Mouse (Mus musculus) CD4-positive naive resting alpha-beta T cell, adult 76 days (primary cell): Measurements from ENCODE around the gene Il17re. TPM values are rescaled to one million over a fixed set of nuclear protein-coding genes. Genes with fewer than 3 reads are reported as not detected.

ENCODE experiments used
- total RNA-seq: library from RNA; stranded (reverse); gene quantifications from one replicate; pipeline ENCODE4 v1.2.4, GENCODE M21; 2023

Il17re gene
- 0.79 TPM for total RNA-seq

GRCm38 (mm10) chr6:113457952-113458534 lies at the start of gene Il17re:
Gene Il17re (plus strand): TSS chr6:113458484.

DNA sequence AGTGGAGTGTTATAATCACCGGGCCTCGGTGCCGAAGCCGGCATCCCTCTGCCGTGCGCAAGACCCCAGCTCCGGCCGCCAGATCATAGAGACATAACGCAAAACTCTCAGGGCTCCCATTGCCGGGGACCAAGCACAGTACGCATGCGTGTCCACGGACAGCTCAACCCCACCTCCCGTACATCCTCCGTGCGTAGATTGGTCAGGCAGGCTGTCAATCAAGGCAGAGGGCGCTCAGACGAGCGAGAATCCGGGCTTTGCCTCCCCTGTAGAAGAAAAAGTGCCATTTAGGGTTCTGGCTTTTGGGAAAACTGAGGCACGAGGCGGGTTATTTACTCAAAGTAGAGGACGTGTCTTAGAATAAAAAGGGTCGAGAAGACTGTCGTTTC lies 39.1 kb upstream of the Il17re start, which contains the start of gene Rpusd3:
Gene Rpusd3 (minus strand): TSS at position 142 of the 389 bp plus-strand sequence.

DNA sequence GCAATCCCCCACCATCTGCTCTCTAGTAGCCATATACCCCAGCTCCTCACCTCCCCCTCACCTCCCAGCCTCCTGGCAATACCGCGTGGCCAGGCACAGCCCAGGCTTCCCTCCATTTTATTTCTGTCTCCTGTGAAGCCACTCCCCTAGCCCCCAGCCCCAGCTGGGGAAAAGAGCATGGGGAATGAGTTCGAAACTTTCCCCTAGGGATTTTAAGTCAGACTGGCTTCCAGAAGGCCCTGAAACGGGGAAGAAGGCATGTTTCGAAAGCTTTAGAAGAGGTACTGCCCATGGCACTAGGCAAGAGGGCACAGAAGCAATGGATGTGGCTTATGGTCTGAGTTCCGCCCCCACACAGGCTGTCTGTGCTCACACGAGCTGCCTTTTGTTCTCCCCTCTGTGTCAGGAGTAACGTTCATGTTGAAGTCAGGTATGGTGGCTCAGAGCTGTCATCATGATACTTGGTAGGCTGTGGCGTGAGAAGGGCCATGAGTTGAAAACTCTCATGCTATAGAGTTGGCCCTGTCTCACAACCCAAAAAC lies 22.5 kb upstream of the Il17re start, which contains the start of gene Cidec:
Gene Cidec (minus strand): TSS at position 97 of the 542 bp plus-strand sequence.

GRCm38 (mm10) chr6:113442442-113443090 lies 15.7 kb upstream of the Il17re start, which contains the start of gene Jagn1:
Gene Jagn1 (plus strand): TSS chr6:113442569.

DNA sequence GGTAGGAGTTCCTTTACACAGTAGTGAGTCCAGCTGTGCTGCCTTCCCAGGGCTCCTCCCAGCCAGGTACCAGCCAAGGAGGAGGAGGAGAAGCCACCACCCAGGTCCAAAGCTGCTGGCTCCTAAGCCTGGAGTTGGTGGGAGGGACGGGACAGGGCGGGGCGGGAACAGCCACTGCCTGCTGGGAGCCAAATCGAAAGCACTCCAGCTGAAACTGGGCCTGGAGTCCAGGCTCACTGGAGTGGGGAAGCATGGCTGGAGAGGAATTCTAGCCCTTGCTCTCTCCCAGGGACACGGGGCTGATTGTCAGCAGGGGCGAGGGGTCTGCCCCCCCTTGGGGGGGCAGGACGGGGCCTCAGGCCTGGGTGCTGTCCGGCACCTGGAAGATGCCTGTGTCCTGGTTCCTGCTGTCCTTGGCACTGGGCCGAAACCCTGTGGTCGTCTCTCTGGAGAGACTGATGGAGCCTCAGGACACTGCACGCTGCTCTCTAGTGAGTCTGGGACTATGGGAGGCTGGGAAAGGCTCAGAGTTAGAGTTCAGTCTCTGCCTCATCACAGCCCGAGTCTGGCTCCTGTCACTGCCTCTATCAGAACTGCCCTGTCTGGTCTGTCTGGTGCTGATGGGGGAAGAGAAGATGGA lies 13.1 kb downstream of the Il17re start, which contains the start of gene Il17rc:
Gene Il17rc (plus strand): TSS at position 131 of the 640 bp plus-strand sequence.

GRCm38 (mm10) chr6:113483100-113483615 lies 24.9 kb downstream of the Il17re start, which contains the start of gene Creld1:
Gene Creld1 (plus strand): TSS chr6:113483297.

GRCm38 (mm10) chr6:113501388-113502084 lies 43.3 kb downstream of the Il17re start, which contains the start of gene Prrt3:
Gene Prrt3 (minus strand): TSS chr6:113501931.

Other genes with a start within 250 kb of the Il17re start
- gene Mtmr14, start 220.6 kb upstream of the Il17re start, total RNA-seq = 42.4 TPM
- gene Cpne9, start 176.2 kb upstream of the Il17re start, total RNA-seq = 1.3 TPM
- 79.0 TPM for gene Brpf1, start 151.3 kb upstream of the Il17re start, total RNA-seq
- 10.7 TPM for gene Ogg1, start 131.5 kb upstream of the Il17re start, total RNA-seq
- gene Camk1, start 114.5 kb upstream of the Il17re start, total RNA-seq = 1.2 TPM
- gene Tada3, start 80.6 kb upstream of the Il17re start, total RNA-seq = 25.2 TPM
- 224 TPM for gene Arpc4, start 80.4 kb upstream of the Il17re start, total RNA-seq
- gene Ttll3, start 69.2 kb upstream of the Il17re start, total RNA-seq = 51.7 TPM
- gene Rpusd3, start 39.1 kb upstream of the Il17re start, total RNA-seq = 10.7 TPM
- gene Cidec, start 22.7 kb upstream of the Il17re start, total RNA-seq = not detected
- gene Jagn1, start 15.9 kb upstream of the Il17re start, total RNA-seq = 13.5 TPM
- gene Il17rc, start 12.9 kb downstream of the Il17re start, total RNA-seq = not detected
- gene Creld1, start 24.8 kb downstream of the Il17re start, total RNA-seq = 9.9 TPM
- 0.70 TPM for gene Prrt3, start 43.4 kb downstream of the Il17re start, total RNA-seq
- 72.3 TPM for gene Emc3, start 73.2 kb downstream of the Il17re start, total RNA-seq
- gene Fancd2, start 73.2 kb downstream of the Il17re start, total RNA-seq = 1.3 TPM
- not detected for gene Fancd2os, start 142.2 kb downstream of the Il17re start, total RNA-seq
- gene Brk1, start 146.3 kb downstream of the Il17re start, total RNA-seq = 96.7 TPM
- 19.1 TPM for gene Vhl, start 165.5 kb downstream of the Il17re start, total RNA-seq
- gene Irak2, start 180.0 kb downstream of the Il17re start, total RNA-seq = 54.3 TPM
- gene Tatdn2, start 238.6 kb downstream of the Il17re start, total RNA-seq = 312 TPM